Mouse (Mus musculus): ENCODE measurements around the gene Zic5. TPM values are rescaled to one million over a fixed set of nuclear protein-coding genes. Genes with fewer than 3 reads are reported as not detected.

Gene Zic5
- polyA plus RNA-seq, 1 experiment from 2014 or later = 1.9 TPM

GRCm38 (mm10) chr14:122476822-122477215 is 11.3 kb upstream of the Zic5 start:
- peak overlapping the region; percentile 63 for H3K9ac ChIP-seq (ENCODE audit: low read depth, low read length)
- under 1% methylated on average over 18 of the region's 18 CpGs for WGBS
- no peak overlapping the region; the same call in 1 of the 2 replicates for H3K27ac ChIP-seq (replicated peaks; ENCODE audit: low read depth, low read length)

GRCm38 (mm10) chr14:122476041-122476821 is 10.8 kb upstream of the Zic5 start:
- Histone ChIP-seq H3K4me1 (ENCODE audit: control insufficient read depth, insufficient read depth, low read length) (peaks cover 12% of the 10 kb centered on the region), H3K4me2 (ENCODE audit: low read depth, low read length) (peak overlapping the region; percentile 68), H3K9me3 (ENCODE audit: control insufficient read depth, low read length) (no peaks in the 10 kb centered on the region), H3K27ac (replicated peaks; ENCODE audit: low read depth, low read length) (peak overlapping the region; percentile 70; the same call in 1 of the 2 replicates), H3K27me3 (replicated peaks; ENCODE audit: control insufficient read depth, insufficient read depth, low read length) (peaks cover 95% of the 10 kb centered on the region), H3K36me3 (ENCODE audit: control insufficient read depth, insufficient read depth, low read length) (no peaks in the 10 kb centered on the region), H3K4me3 (ENCODE audit: low read depth, low read length) (peak overlapping the region; percentile 49), H3K9ac (ENCODE audit: low read depth, low read length) (peak overlapping the region; percentile 63)
- under 1% methylated on average over 46 of the region's 62 CpGs for WGBS
- no peak; the same call in 1 of the 2 replicates for ATAC-seq (ENCODE audit: low read depth)
- DNase-seq (ENCODE audit: low spot score) = no peak

More at GRCm38 (mm10) chr14:122476822-122477215, 11.3 kb upstream of the Zic5 start:
- H3K36me3 ChIP-seq (ENCODE audit: control insufficient read depth, insufficient read depth, low read length) = no peaks in the 10 kb centered on the region
- DNase-seq (ENCODE audit: low spot score) (no peak), ATAC-seq (ENCODE audit: low read depth) (no peak)
- no peaks in the 10 kb centered on the region for H3K9me3 ChIP-seq (ENCODE audit: control insufficient read depth, low read length)
- peaks cover 95% of the 10 kb centered on the region for H3K27me3 ChIP-seq (replicated peaks; ENCODE audit: control insufficient read depth, insufficient read depth, low read length)
- peak overlapping the region; percentile 49 for H3K4me3 ChIP-seq (ENCODE audit: low read depth, low read length)
- peaks cover 12% of the 10 kb centered on the region for H3K4me1 ChIP-seq (ENCODE audit: control insufficient read depth, insufficient read depth, low read length)
- 0 out of 2 replicates have a peak overlapping the region, but pooled peaks have one; percentile 68 for H3K4me2 ChIP-seq (ENCODE audit: low read depth, low read length)

DNA sequence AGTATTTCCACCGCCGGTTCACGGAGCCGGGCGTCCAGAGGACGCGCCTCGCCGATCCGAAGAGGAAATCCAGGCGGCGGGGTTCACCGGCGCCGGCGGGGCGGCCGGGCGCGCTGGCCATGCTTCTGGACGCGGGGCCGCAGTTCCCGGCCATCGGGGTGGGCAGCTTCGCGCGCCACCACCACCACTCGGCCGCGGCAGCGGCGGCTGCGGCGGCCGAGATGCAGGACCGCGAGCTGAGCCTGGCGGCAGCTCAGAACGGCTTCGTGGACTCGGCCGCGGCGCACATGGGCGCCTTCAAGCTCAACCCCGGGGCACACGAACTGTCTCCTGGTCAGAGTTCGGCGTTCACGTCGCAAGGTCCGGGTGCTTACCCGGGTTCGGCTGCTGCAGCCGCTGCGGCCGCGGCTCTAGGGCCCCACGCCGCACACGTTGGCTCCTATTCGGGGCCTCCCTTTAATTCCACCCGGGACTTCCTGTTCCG is 10.1 kb upstream of the Zic5 start:
- Histone ChIP-seq H3K27ac (replicated peaks; ENCODE audit: low read depth, low read length) (peak overlapping the region; percentile 70; the same call in 1 of the 2 replicates), H3K9ac (ENCODE audit: low read depth, low read length) (peak overlapping the region; percentile 63), H3K9me3 (ENCODE audit: control insufficient read depth, low read length) (no peaks in the 10 kb centered on the region), H3K4me2 (ENCODE audit: low read depth, low read length) (peak overlapping the region; percentile 68), H3K4me1 (ENCODE audit: control insufficient read depth, insufficient read depth, low read length) (peaks cover 12% of the 10 kb centered on the region), H3K27me3 (replicated peaks; ENCODE audit: control insufficient read depth, insufficient read depth, low read length) (peaks cover 95% of the 10 kb centered on the region), H3K4me3 (ENCODE audit: low read depth, low read length) (peak overlapping the region; percentile 49), H3K36me3 (ENCODE audit: control insufficient read depth, insufficient read depth, low read length) (no peaks in the 10 kb centered on the region)
- no peak for DNase-seq (ENCODE audit: low spot score)
- 0 out of 2 replicates have a peak, but pooled peaks have one; percentile 4 for ATAC-seq (ENCODE audit: low read depth)
- 1% methylated on average over 29 of the region's 65 CpGs for WGBS

- WGBS = 1% methylated on average over 15 of the region's 73 CpGs
- H3K4me2 ChIP-seq (ENCODE audit: low read depth, low read length) = peak within 1 kb of the TSS; percentile 68
- H3K4me3 ChIP-seq (ENCODE audit: low read depth, low read length) = peak within 1 kb of the TSS; percentile 49
- H3K9ac ChIP-seq (ENCODE audit: low read depth, low read length) = peak within 1 kb of the TSS; percentile 63
- DNase-seq (ENCODE audit: low spot score) (peak; percentile 47), ATAC-seq (ENCODE audit: low read depth) (peak; percentile 62)
- H3K36me3 ChIP-seq (ENCODE audit: control insufficient read depth, insufficient read depth, low read length) = no peaks in the 10 kb centered on the region
- peaks cover 96% of the 10 kb centered on the region for H3K27me3 ChIP-seq (replicated peaks; ENCODE audit: control insufficient read depth, insufficient read depth, low read length)
- H3K4me1 ChIP-seq (ENCODE audit: control insufficient read depth, insufficient read depth, low read length) = peaks cover 12% of the 10 kb centered on the region
- H3K9me3 ChIP-seq (ENCODE audit: control insufficient read depth, low read length) = no peaks in the 10 kb centered on the region
- peak within 1 kb of the TSS; percentile 70; the same call in 1 of the 2 replicates for H3K27ac ChIP-seq (replicated peaks; ENCODE audit: low read depth, low read length)
Measured at GRCm38 (mm10) chr14:122474891-122475556, 9.5 kb upstream of the Zic5 start, which contains the start of gene Zic2. Gene Zic2 (plus strand): TSS chr14:122475435.

DNA sequence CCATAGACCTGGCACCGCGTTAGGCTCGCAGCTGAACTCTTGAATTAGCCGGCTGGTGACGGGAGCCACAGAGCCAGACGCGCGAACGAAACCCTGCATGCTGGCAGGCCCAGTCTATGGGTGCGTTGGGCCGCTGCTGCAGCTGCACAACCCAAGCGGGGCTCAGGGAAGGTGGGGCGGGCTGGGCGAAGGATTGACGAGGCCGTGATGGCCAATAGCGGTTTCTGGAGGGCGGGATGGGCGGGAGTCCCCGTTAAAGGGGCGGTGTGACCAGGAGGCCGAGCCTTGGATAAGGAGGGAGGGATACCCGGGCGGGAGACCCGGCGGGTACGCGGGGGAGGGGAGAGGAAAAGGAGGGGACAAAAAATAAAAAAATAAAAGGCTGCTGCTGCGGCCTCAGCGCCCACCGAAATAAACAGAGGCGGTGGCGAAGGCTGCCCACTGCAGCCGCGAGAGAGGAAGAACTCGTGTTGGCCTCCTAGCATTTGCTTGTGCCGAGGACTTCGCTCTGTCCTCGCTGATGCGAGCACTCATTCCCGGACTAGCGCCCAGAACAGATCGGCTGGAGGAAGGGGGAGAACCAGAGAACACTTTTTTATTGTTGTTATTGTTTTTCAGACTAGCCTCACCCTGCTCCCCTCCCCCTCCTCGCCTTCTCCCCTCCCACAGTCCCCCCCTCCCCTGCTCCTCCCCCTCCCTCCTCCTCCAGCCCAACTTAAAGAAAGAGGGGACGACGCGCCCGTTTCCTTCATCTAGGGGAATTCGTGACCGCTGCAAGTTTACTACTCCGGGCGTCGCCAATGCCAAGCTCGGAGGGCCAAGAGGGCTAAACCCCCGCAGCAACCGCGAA is 8.8 kb upstream of the Zic5 start:
- under 1% methylated on average over 56 of the region's 57 CpGs for WGBS
- no peak overlapping the region; the same call in 1 of the 2 replicates for H3K27ac ChIP-seq (replicated peaks; ENCODE audit: low read depth, low read length)
- peak; percentile 74 for ATAC-seq (ENCODE audit: low read depth)

DNA sequence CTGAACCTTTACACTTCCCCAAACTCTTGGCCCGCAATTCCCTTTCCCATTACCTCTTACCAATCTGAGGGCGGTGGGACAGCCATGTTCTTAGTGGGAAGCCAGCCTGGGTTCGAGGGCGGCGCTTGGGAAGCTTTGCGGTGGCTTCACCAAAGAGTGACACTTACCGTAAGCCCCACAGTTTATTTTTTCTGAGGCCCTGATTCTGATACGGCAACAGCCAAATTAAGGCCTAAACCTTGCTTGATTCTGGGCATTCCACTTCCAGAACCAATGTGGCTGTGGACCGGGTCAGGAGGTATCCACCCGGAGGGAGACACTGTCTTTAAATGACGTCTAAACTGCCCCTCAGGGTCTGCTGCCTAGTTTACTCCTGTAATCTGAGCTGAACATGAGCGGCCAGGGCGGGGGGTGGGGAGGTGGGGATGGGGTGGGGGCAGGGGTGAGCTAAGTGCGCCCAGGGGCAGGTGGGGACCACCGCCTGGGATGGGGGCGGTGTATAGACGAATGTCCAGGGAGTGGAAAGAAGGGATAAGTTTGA is 7.8 kb upstream of the Zic5 start:
- Histone ChIP-seq H3K27ac (replicated peaks; ENCODE audit: low read depth, low read length) (no peak overlapping the region), H3K9ac (ENCODE audit: low read depth, low read length) (no peak overlapping the region), H3K4me2 (ENCODE audit: low read depth, low read length) (peak overlapping the region; percentile 68; the same call in 1 of the 2 replicates), H3K27me3 (replicated peaks; ENCODE audit: control insufficient read depth, insufficient read depth, low read length) (peaks cover 99% of the 10 kb centered on the region), H3K4me3 (ENCODE audit: low read depth, low read length) (peak overlapping the region; percentile 49; the same call in 1 of the 2 replicates), H3K36me3 (ENCODE audit: control insufficient read depth, insufficient read depth, low read length) (no peaks in the 10 kb centered on the region), H3K4me1 (ENCODE audit: control insufficient read depth, insufficient read depth, low read length) (peaks cover 12% of the 10 kb centered on the region), H3K9me3 (ENCODE audit: control insufficient read depth, low read length) (no peaks in the 10 kb centered on the region)
- DNase-seq (ENCODE audit: low spot score) (no peak), ATAC-seq (ENCODE audit: low read depth) (no peak)
- WGBS = 2% methylated on average over 17 of the region's 17 CpGs

More for the DNA sequence above, 8.8 kb upstream of the Zic5 start:
- Histone ChIP-seq H3K4me3 (ENCODE audit: low read depth, low read length) (peak overlapping the region; percentile 49), H3K27me3 (replicated peaks; ENCODE audit: control insufficient read depth, insufficient read depth, low read length) (peaks cover 98% of the 10 kb centered on the region), H3K9me3 (ENCODE audit: control insufficient read depth, low read length) (no peaks in the 10 kb centered on the region), H3K4me1 (ENCODE audit: control insufficient read depth, insufficient read depth, low read length) (peaks cover 12% of the 10 kb centered on the region), H3K36me3 (ENCODE audit: control insufficient read depth, insufficient read depth, low read length) (no peaks in the 10 kb centered on the region), H3K9ac (ENCODE audit: low read depth, low read length) (peak overlapping the region; percentile 51; the same call in 1 of the 2 replicates), H3K4me2 (ENCODE audit: low read depth, low read length) (peak overlapping the region; percentile 68)
- peak; percentile 85 for DNase-seq (ENCODE audit: low spot score)

DNA sequence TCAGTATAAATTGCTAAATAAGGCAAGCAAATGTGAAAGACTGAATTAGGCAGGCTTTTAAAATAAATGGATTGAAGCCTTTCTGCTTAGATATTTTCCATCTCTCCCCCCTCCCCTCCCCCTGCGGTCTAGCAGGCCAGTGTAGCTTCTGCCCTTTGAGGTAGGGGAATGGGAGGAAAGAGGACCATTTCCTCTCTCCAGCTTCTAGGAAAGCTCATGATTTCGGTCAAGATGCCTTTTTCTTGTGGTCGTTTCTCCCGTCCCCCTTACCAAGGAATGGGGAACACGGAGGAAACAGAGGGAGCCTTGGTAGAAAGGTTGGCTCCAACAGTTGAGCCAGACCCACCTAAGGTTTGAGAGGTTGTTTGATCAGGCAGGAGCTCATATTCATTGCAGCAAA is 7.2 kb upstream of the Zic5 start:
- DNase-seq (ENCODE audit: low spot score) (no peak), ATAC-seq (ENCODE audit: low read depth) (no peak)
- Histone ChIP-seq H3K27ac (replicated peaks; ENCODE audit: low read depth, low read length) (no peak overlapping the region), H3K4me1 (ENCODE audit: control insufficient read depth, insufficient read depth, low read length) (peaks cover 12% of the 10 kb centered on the region), H3K27me3 (replicated peaks; ENCODE audit: control insufficient read depth, insufficient read depth, low read length) (peaks cover 99% of the 10 kb centered on the region), H3K4me3 (ENCODE audit: low read depth, low read length) (no peak overlapping the region), H3K9me3 (ENCODE audit: control insufficient read depth, low read length) (no peaks in the 10 kb centered on the region), H3K4me2 (ENCODE audit: low read depth, low read length) (peak overlapping the region; percentile 8; the same call in 1 of the 2 replicates), H3K9ac (ENCODE audit: low read depth, low read length) (no peak overlapping the region), H3K36me3 (ENCODE audit: control insufficient read depth, insufficient read depth, low read length) (no peaks in the 10 kb centered on the region)
- 5% methylated on average over 5 of the region's 5 CpGs for WGBS
